Mouse (Mus musculus): ENCODE results near the gene Nadk. TPM values are rescaled to one million over a fixed set of nuclear protein-coding genes. Genes with fewer than 3 reads are reported as not detected.

Nadk gene
- polyA plus RNA-seq, 3 experiments from 2014 or later: 50.9 to 55.9 (median 53.2) TPM

GRCm38 (mm10) chr4:155603801-155604200 lies 41.6 kb downstream of the Nadk start:
- no peak for ATAC-seq

- no peak for ATAC-seq
These were observed 43.0 kb downstream of the Nadk start for GRCm38 (mm10) chr4:155605132-155605531.

DNA sequence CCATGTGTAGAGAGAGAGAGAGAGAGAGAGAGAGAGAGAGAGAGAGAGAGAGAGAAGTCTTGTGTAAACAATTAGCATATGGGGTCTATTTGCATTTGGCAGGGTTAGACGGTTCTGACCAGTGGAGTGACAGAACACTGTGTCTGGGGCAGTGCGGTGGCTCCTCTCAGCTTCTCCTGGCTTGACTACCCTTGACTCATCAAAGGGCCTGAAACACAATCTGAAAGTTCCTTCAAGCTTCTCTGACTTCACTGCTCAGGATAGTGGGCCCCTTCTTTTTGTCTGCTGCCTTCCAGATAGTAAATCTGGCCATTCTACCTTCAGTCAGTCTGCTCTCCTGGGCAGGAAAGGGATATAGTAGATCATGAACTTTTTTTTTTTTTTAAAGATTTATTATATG lies 44.6 kb downstream of the Nadk start:
- ATAC-seq: no peak

DNA sequence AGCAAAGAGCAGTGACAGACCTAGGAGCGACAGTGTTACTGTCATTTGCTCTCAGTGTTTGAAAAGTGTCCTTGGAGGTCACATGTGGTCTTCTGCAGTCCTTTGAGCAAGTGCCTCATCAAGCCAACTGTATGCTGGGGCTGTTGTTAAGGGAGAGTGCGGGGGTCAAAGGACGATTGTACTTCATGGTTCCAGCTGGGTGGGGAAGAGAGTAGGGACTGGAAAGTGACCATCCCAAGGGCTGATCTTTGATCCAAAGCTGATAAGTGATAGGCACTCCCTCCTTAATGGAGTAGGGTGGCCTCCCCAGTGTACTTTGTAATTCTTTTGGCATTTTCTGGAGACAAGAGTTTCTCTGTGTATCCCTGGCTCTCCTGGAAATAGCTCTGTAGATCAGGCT lies 49.7 kb downstream of the Nadk start:
- ATAC-seq: no peak

DNA sequence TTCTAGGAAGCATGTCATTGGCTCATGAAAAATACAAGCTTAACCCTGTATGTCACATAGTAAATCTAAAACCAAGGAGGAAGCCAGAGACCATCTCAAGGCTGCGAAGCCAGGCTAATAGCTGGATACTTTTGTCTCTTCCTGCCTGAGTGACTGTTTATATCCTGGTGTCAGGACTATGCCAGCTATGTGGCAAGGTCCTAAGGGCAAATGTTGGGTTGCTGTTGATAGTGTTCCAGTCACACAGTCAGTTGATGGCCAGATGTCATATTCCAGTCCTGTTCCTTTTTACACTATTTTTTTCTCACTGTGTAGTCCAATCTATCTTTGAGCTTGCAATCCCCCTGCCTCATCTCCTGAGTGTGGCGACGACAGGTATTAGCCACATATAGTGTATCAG lies 51.1 kb downstream of the Nadk start:
- no peak for ATAC-seq

GRCm38 (mm10) chr4:155618321-155618720 lies 56.1 kb downstream of the Nadk start:
- no peak for ATAC-seq

DNA sequence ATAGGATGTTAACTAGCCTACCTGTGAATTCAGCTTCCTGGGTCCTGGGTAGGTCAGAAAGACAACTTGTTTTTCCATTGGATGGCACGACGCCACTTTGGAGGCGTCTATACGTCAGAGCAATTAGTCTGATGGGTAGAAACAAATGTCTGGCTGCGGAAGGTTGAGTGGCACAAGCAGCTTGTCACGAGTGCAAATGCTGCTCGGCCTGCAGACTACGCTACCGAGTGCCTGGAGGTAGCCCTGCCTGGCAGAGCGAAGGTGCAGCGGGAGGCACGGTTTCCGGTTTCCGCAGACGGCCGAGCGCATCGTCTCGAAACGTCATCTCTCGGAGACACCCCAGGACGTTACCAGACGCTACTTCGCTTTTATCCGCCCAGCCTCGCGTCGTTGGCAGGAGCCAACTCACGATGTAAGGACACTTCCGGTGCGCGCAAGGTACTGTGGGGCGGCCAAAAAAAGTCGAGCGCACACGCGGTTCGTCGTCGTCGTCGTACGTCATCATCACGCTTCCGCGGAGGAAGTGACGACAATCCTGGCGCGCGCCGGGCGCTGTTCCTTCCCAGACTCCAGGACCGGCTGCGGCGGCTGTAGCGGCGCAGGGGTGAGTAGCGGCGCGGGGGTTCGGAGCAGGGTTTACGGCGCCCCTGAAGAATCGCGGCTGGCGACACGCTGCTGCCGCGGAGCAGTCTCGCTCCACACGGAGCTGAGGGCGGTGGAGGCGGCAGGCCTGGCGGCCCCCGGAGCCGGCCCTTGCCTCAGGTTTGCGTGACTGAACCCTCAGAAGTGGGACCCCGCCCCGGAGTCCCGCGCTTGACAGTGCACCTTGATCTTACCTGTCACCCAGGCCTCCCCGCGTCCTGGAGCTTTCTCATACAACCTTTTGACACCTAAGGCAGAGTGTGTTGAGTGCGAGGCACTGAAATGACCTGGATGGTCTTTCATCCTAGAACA lies 62.4 kb downstream of the Nadk start, which contains the start of gene Cdk11b:
Gene Cdk11b, plus strand, starts transcription at position 517 of the 954 bp plus-strand sequence.
- peak; percentile 96 for ATAC-seq

DNA sequence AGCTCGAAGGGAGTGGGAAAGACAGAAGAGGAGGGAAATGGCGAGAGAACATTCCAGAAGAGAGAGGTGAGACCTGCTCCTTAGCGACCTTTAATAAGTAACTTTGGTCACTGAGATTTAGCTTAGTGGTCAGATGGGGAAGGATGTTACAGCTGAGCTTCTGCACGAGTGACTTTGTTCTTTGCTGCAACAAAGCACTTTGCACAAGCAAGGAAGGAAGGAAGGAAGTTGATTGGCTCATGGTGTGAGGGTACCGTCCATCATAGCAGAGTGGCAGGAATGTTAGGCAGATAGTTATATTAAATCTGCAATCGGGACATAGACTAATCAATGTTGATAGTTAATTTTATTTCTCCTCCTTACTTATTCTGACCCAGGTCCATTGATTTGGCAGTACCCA lies 68.1 kb downstream of the Nadk start:
- no peak for ATAC-seq

DNA sequence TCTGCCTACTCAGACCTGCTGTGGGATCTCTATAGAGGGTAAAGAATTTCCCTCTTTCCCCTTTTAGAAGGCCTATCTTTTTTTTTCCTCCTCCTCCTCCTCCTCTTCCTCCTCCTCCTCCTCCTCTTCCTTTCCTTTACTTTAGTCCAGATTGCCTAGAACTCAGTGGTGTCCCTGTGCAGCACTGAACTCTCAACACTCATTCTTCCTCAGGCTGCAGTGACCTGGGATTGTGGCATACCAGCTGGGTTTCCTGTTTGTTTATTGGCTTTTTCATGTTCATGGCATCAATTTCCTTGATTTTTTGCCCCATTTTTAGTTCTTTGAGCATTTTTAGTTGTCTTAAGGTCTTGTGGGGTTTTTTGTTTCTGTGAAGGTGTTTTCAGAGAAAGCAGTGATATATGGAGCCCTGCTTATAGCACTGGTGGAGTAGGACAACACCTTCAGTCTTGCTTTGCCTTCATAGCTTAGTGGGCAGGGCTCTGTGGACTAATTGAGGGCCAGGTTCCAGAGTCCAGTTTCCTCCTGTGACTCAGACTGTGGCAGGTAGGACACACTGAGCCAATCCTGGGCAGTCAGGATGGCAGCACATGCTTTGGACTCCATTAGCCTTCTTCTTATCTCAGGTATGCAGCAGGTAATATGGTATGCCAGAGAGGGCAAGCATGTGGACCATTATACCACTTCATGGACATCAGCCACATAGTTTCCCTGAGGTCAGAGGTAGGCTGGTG lies 73.8 kb downstream of the Nadk start:
- ATAC-seq: no peak

Other genes starting within 250 kb of the Nadk start
- gene Prkcz, start 201.0 kb upstream of the Nadk start, polyA plus RNA-seq (2017; shearing (Covaris generic)): 10 to 100 TPM in 2 of 3 experiments, 1 to 10 TPM in 1; 9.8 to 14.1 (median 11.4) TPM
- 1 to 10 TPM in 1 of 3 experiments, not detected in 2; 1.1 TPM for gene Gabrd, start 164.3 kb upstream of the Nadk start, polyA plus RNA-seq (2017; shearing (Covaris generic))
- 1 to 10 TPM in 2 of 3 experiments, under 1 TPM in 1; 0.47 to 3.1 (median 3.1) TPM for gene Cfap74, start 153.2 kb upstream of the Nadk start, polyA plus RNA-seq (2017; shearing (Covaris generic))
- gene Tmem52, start 93.3 kb upstream of the Nadk start, polyA plus RNA-seq (2017; shearing (Covaris generic)): not detected
- gene Gnb1, start 71.0 kb upstream of the Nadk start, polyA plus RNA-seq (2017; shearing (Covaris generic)): 100 to 1,000 TPM in 1 of 3 experiments, 10 to 100 TPM in 2; 86.6 to 332 (median 86.7) TPM
- 1 to 10 TPM; 7.9 to 9.1 (median 8.5) TPM for gene Slc35e2, start 39.0 kb downstream of the Nadk start, polyA plus RNA-seq (2017; shearing (Covaris generic))
- 100 to 1,000 TPM in 2 of 3 experiments, 10 to 100 TPM in 1; 75.2 to 139 (median 116) TPM for gene Cdk11b, start 62.5 kb downstream of the Nadk start, polyA plus RNA-seq (2017; shearing (Covaris generic))
- 1 to 10 TPM in 1 of 3 experiments, not detected in 2; 1.7 TPM for gene Gm10563, start 83.0 kb downstream of the Nadk start, polyA plus RNA-seq (2017; shearing (Covaris generic))
- not detected for gene Mmp23, start 91.0 kb downstream of the Nadk start, polyA plus RNA-seq (2017; shearing (Covaris generic))
- gene Mib2, start 106.8 kb downstream of the Nadk start, polyA plus RNA-seq (2017; shearing (Covaris generic)): 1 to 10 TPM; 3.1 to 5.2 (median 3.9) TPM
- 1 to 10 TPM in 1 of 3 experiments, under 1 TPM in 2; 0.16 to 1.6 (median 0.96) TPM for gene Fndc10, start 132.0 kb downstream of the Nadk start, polyA plus RNA-seq (2017; shearing (Covaris generic))
- 100 to 1,000 TPM; 145 to 170 (median 154) TPM for gene Ssu72, start 142.4 kb downstream of the Nadk start, polyA plus RNA-seq (2017; shearing (Covaris generic))
- gene Tmem240, start 172.4 kb downstream of the Nadk start, polyA plus RNA-seq (2017; shearing (Covaris generic)): under 1 TPM; 0.13 to 0.16 (median 0.13) TPM
- gene Atad3a, start 198.7 kb downstream of the Nadk start, polyA plus RNA-seq (2017; shearing (Covaris generic)): 10 to 100 TPM in 2 of 3 experiments, 1 to 10 TPM in 1; 9.8 to 27.2 (median 21.7) TPM
- gene Vwa1, start 212.3 kb downstream of the Nadk start, polyA plus RNA-seq (2017; shearing (Covaris generic)): under 1 TPM in 1 of 3 experiments, not detected in 2; 0.09 TPM
- gene Tmem88b, start 223.5 kb downstream of the Nadk start, polyA plus RNA-seq (2017; shearing (Covaris generic)): not detected
- not detected for gene Ankrd65, start 228.1 kb downstream of the Nadk start, polyA plus RNA-seq (2017; shearing (Covaris generic))
- 100 to 1,000 TPM; 105 to 200 (median 117) TPM for gene Mrpl20, start 240.5 kb downstream of the Nadk start, polyA plus RNA-seq (2017; shearing (Covaris generic))

Measured in inflammation-experienced regulatory T-cells, adult 6 months (primary cell).